Mouse (Mus musculus) liver, embryonic 14.5 days (tissue): ENCODE measurements around the gene Ptpn5. TPM values are rescaled to one million over a fixed set of nuclear protein-coding genes. Genes with fewer than 3 reads are reported as not detected.

ENCODE experiments used
- ATAC-seq: fragments of 200-750 bp; cut with Nextera tagmentation; 2 replicates; pipeline ENCODE4 v1.8.0; 2017; ENCODE audit warnings: moderate number of reproducible peaks, mild to moderate bottlenecking, moderate library complexity; ENCODE audit not compliant: insufficient read depth
- DNase-seq, 3 experiments: peaks; one replicate each; pipeline ENCODE4 v3.0.0-alpha.2; 2012 to 2013; ENCODE audit warnings: low read depth in 3 of 3, low spot score in 3 of 3
- H3K27ac ChIP-seq: fragments of 300-500 bp; sonication (generic); 2 replicates; pipeline ENCODE4 v1.5.1; 2014; ENCODE audit warnings: moderate library complexity, mild to moderate bottlenecking, control low read depth, inconsistent platforms
- H3K27me3 ChIP-seq: fragments of 300-500 bp; sonication (generic); 2 replicates; pipeline ENCODE4 v1.6.1; 2014; ENCODE audit warnings: mild to moderate bottlenecking, low read length, moderate library complexity; ENCODE audit not compliant: control insufficient read depth, insufficient read depth
- H3K36me3 ChIP-seq: fragments of 300-500 bp; sonication (generic); replicated peaks from 2 replicates; pipeline ENCODE4 v1.6.1; 2014; ENCODE audit warnings: low read depth; ENCODE audit not compliant: control insufficient read depth, insufficient read depth
- H3K4me1 ChIP-seq, 2 experiments: fragments of 200-500 bp in 1 of 2; fragments of 300-500 bp in 1 of 2; sonication (generic) in 1 of 2; replicated peaks; 2 replicates each; pipeline ENCODE4 v1.6.1; 2012 to 2014; ENCODE audit warnings: antibody characterized with exemption in 1 of 2, inconsistent platforms in 1 of 2, low read length in 1 of 2; ENCODE audit not compliant: control insufficient read depth in 2 of 2, insufficient read depth in 2 of 2
- H3K4me2 ChIP-seq: fragments of 300-500 bp; sonication (generic); 2 replicates; pipeline ENCODE4 v1.6.1; 2014; ENCODE audit warnings: low read depth, mild to moderate bottlenecking, control low read depth, moderate library complexity
- H3K4me3 ChIP-seq, 2 experiments: fragments of 200-500 bp in 1 of 2; fragments of 300-500 bp in 1 of 2; sonication (generic) in 1 of 2; 2 replicates each; pipeline ENCODE4 v1.5.1; 2012 to 2014; ENCODE audit warnings: low read depth in 2 of 2, low read length in 2 of 2, mild to moderate bottlenecking in 2 of 2, control low read depth in 1 of 2, inconsistent platforms in 1 of 2, moderate library complexity in 1 of 2; ENCODE audit not compliant: insufficient read depth in 1 of 2
- H3K9ac ChIP-seq: fragments of 300-500 bp; sonication (generic); replicated peaks from 2 replicates; pipeline ENCODE4 v1.6.1; 2014; ENCODE audit warnings: mild to moderate bottlenecking, control low read depth, moderate library complexity
- H3K9me3 ChIP-seq: fragments of 300-500 bp; sonication (generic); 2 replicates; pipeline ENCODE4 v1.6.1; 2016; ENCODE audit warnings: low read length, mixed read lengths; ENCODE audit not compliant: control insufficient read depth
- CTCF ChIP-seq: IDR thresholded peaks from 2 replicates; pipeline ENCODE4 v1.5.1; 2016; ENCODE audit warnings: antibody characterized with exemption, low read depth, control low read depth
- EP300 ChIP-seq: IDR thresholded peaks from 2 replicates; pipeline ENCODE4 v1.6.1; 2016; ENCODE audit warnings: antibody characterized with exemption, low read depth
- WGBS: fragments of 180-500 bp; shearing (Covaris S2); extraction: QIAGEN DNeasy Blood & Tissue Kit; methylation state at CpG from one replicate; pipeline ENCODE4 v1.1.7; 2014; ENCODE audit not compliant: insufficient replicate concordance; 5-methylcytosine and 5-hydroxymethylcytosine counted together
- microRNA-seq: library from miRNA; unstranded; fragments of <30 nt; microRNA quantifications from one replicate; pipeline ENCODE4, GENCODE M21; 2016
- polyA plus RNA-seq, 2 experiments: library from polyadenylated mRNA; depleted of rRNA in 1 of 2; stranded (reverse) in 1 of 2; unstranded in 1 of 2; fragments of >200 nt; fragmentation: Nextera tagmentation in 1 of 2; extraction: Ambion mirVana in 1 of 2; gene quantifications; 2 replicates each; pipeline versions ENCODE4 v1.2.1 to v1.2.3; 2012 to 2014

The Ptpn5 gene
- polyA plus RNA-seq, 2 experiments: not detected

DNA sequence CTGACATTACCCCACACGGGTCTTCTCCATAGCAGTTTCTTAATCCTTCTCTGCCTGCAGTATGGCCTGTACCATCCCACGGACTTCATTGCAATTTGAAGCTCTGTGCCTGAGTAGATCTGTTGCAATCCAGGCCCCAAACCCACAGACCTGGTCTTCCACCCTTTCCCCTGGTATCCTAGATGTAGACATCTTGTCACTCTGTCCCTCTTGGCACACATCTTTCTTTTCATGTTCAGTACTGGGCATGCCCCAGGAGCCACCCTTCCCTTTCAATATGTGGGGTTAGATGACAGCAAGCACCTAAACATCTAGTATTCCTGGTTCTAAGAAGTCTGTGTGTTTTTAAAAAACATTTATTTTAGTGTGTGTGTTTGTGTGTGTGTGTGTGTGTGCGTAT is 91.8 kb downstream of the Ptpn5 start:
- no peak for TF ChIP-seq CTCF
- no peak for TF ChIP-seq EP300
- Histone ChIP-seq H3K36me3 (no peaks in the 10 kb centered on the region), H3K9ac (no peak overlapping the region), H3K27ac (no peak overlapping the region), H3K27me3 (no peaks in the 10 kb centered on the region), H3K4me3 (no peak overlapping the region), H3K4me1 (peaks cover 0 to 8% of the 10 kb centered on the region in 2 experiments; a peak in 2 of 4 replicates), H3K4me2 (no peak overlapping the region), H3K9me3 (no peaks in the 10 kb centered on the region)
- 57% methylated on average over 3 of the region's 3 CpGs for WGBS
- DNase-seq (no peak), ATAC-seq (no peak)

DNA sequence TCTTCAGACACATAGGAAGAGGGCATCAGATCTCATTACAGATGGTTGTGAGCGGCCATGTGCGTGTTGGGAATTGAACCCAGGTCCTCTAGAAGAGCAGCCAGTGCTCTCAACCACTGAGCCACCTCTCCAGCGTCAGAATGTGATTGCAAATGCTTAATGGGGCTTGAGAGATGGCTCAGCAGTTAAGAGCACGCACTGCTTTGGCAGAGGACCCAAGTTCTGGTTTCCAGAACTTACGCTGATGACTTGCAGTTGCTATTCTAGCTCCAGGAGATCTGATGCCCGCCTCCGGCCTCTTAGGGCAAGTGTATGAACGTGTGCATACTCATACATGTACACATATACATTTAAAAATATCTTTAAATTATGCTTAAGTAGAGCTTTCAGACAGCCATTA is 98.1 kb downstream of the Ptpn5 start:
- WGBS: 58% methylated on average over 8 of the region's 8 CpGs
- no peaks in the 10 kb centered on the region for H3K36me3 ChIP-seq
- no peak for TF ChIP-seq CTCF

GRCm38 (mm10) chr7:47034785-47035384 is 98.6 kb downstream of the Ptpn5 start:
- Histone ChIP-seq H3K36me3 (no peaks in the 10 kb centered on the region), H3K4me3 (no peak overlapping the region), H3K27ac (no peak overlapping the region), H3K27me3 (no peaks in the 10 kb centered on the region), H3K4me2 (no peak overlapping the region), H3K9ac (no peak overlapping the region), H3K4me1 (no peaks in the 10 kb centered on the region), H3K9me3 (no peaks in the 10 kb centered on the region)
- no peak for ATAC-seq
- WGBS: 63% methylated on average over 4 of the region's 4 CpGs
- TF ChIP-seq EP300 (no peak), CTCF (no peak)
- DNase-seq: no peak

More for the DNA sequence above, 98.1 kb downstream of the Ptpn5 start:
- DNase-seq: no peak
- Histone ChIP-seq H3K27ac (no peak overlapping the region), H3K4me1 (no peaks in the 10 kb centered on the region), H3K27me3 (no peaks in the 10 kb centered on the region), H3K4me2 (no peak overlapping the region), H3K9me3 (no peaks in the 10 kb centered on the region), H3K4me3 (no peak overlapping the region), H3K9ac (no peak overlapping the region)
- no peak for ATAC-seq

- no peak for TF ChIP-seq EP300
- no peak overlapping the region for H3K9ac ChIP-seq
- H3K36me3 ChIP-seq: no peaks in the 10 kb centered on the region
- WGBS: 60% methylated on average over 4 of the region's 4 CpGs
- H3K4me1 ChIP-seq: no peaks in the 10 kb centered on the region
- no peaks in the 10 kb centered on the region for H3K9me3 ChIP-seq
- H3K4me2 ChIP-seq: no peak overlapping the region
- no peak overlapping the region for H3K4me3 ChIP-seq
- no peak overlapping the region for H3K27ac ChIP-seq
- no peak for DNase-seq
- no peaks in the 10 kb centered on the region for H3K27me3 ChIP-seq
- no peak for ATAC-seq
Observed at GRCm38 (mm10) chr7:47031371-47031770, 102.1 kb downstream of the Ptpn5 start.

GRCm38 (mm10) chr7:47030517-47031193 is 102.8 kb downstream of the Ptpn5 start:
- no peaks in the 10 kb centered on the region for H3K36me3 ChIP-seq
- DNase-seq (no peak), ATAC-seq (no peak)
- H3K9me3 ChIP-seq: no peaks in the 10 kb centered on the region
- no peak overlapping the region for H3K27ac ChIP-seq
- WGBS: 75% methylated on average over 9 of the region's 9 CpGs
- H3K4me1 ChIP-seq: no peaks in the 10 kb centered on the region
- H3K27me3 ChIP-seq: no peaks in the 10 kb centered on the region
- H3K4me3 ChIP-seq: no peak overlapping the region
- TF ChIP-seq CTCF (no peak), EP300 (no peak)
- no peak overlapping the region for H3K9ac ChIP-seq
- H3K4me2 ChIP-seq: no peak overlapping the region

Small RNA genes within 50 kb of the gene (microRNA-seq; reads per million reads assigned to microRNA genes)
- not detected for gene Mir7056

Other genes starting within 250 kb of the Ptpn5 start
- gene Tsg101, start 213.7 kb downstream of the Ptpn5 start, polyA plus RNA-seq (2012; rRNA removed): 18.8 and 21.2 TPM in 2 replicates
- gene Tsg101, start 213.7 kb downstream of the Ptpn5 start, polyA plus RNA-seq (2014; fragmentation: Nextera tagmentation; extraction: Ambion mirVana): 62.1 and 67.3 TPM in 2 replicates
- gene Uevld, start 175.2 kb downstream of the Ptpn5 start, polyA plus RNA-seq (2012; rRNA removed): 2.8 and 3.9 TPM in 2 replicates
- gene Uevld, start 175.2 kb downstream of the Ptpn5 start, polyA plus RNA-seq (2014; fragmentation: Nextera tagmentation; extraction: Ambion mirVana): 5.8 and 6.4 TPM in 2 replicates
- gene Gm9999, start 150.1 kb downstream of the Ptpn5 start, polyA plus RNA-seq (2012; rRNA removed): not detected in 2 replicates
- gene Gm9999, start 150.1 kb downstream of the Ptpn5 start, polyA plus RNA-seq (2014; fragmentation: Nextera tagmentation; extraction: Ambion mirVana): not detected in 2 replicates
- 3.5 and 5.9 TPM in 2 replicates for gene Spty2d1, start 125.3 kb downstream of the Ptpn5 start, polyA plus RNA-seq (2012; rRNA removed)
- 10.1 and 10.4 TPM in 2 replicates for gene Spty2d1, start 125.3 kb downstream of the Ptpn5 start, polyA plus RNA-seq (2014; fragmentation: Nextera tagmentation; extraction: Ambion mirVana)
- 12.6 and 14.8 TPM in 2 replicates for gene Tmem86a, start 83.1 kb downstream of the Ptpn5 start, polyA plus RNA-seq (2012; rRNA removed)
- 16.6 and 16.9 TPM in 2 replicates for gene Tmem86a, start 83.1 kb downstream of the Ptpn5 start, polyA plus RNA-seq (2014; fragmentation: Nextera tagmentation; extraction: Ambion mirVana)
- not detected in 2 replicates for gene Mrgpra6, start 71.2 kb upstream of the Ptpn5 start, polyA plus RNA-seq (2012; rRNA removed)
- gene Mrgpra6, start 71.2 kb upstream of the Ptpn5 start, polyA plus RNA-seq (2014; fragmentation: Nextera tagmentation; extraction: Ambion mirVana): not detected in 2 replicates
- not detected in 2 replicates for gene Mrgpra9, start 119.2 kb upstream of the Ptpn5 start, polyA plus RNA-seq (2012; rRNA removed)
- gene Mrgpra9, start 119.2 kb upstream of the Ptpn5 start, polyA plus RNA-seq (2014; fragmentation: Nextera tagmentation; extraction: Ambion mirVana): not detected in 2 replicates
- gene Mrgpra1, start 220.6 kb upstream of the Ptpn5 start, polyA plus RNA-seq (2012; rRNA removed): not detected in 2 replicates
- gene Mrgpra1, start 220.6 kb upstream of the Ptpn5 start, polyA plus RNA-seq (2014; fragmentation: Nextera tagmentation; extraction: Ambion mirVana): not detected in 2 replicates